Mouse (Mus musculus): ENCODE results near the gene Gm11541.

- no peak for TF ChIP-seq ZC3H11A (IDR thresholded peaks at IDR 0.05; ENCODE audit: borderline replicate concordance, low read depth, low read length)
- no peak for TF ChIP-seq HCFC1 (IDR thresholded peaks at IDR 0.05; ENCODE audit: borderline replicate concordance, insufficient read depth, low read length)
- no peak for TF ChIP-seq ZNF384 (IDR thresholded peaks at IDR 0.05; ENCODE audit: low read depth, low read length)
- no peak for TF ChIP-seq CHD2 (IDR thresholded peaks at IDR 0.05; ENCODE audit: low read depth, low read length)
Observed at GRCm38 (mm10) chr11:94728545-94728944, 24.2 kb upstream of the Gm11541 start.
